Mouse (Mus musculus) liver, adult 2 months (tissue): ENCODE measurements around the gene St3gal2. TPM values are rescaled to one million over a fixed set of nuclear protein-coding genes. Genes with fewer than 3 reads are reported as not detected.
"Not testable (repeated sequence)": the region's sequence is repeated elsewhere in the genome, so short reads cannot be mapped to it uniquely, and the experiment has no call there.

Experiments
- DNase-seq: peaks from one replicate; pipeline ENCODE4 v3.0.0-alpha.2; 2011; ENCODE audit warnings: low read depth, low spot score; ENCODE audit errors: extremely low read depth
- H3K27ac ChIP-seq: fragments of 200-500 bp; replicated peaks from 2 replicates; pipeline ENCODE4 v1.5.1; 2012; ENCODE audit warnings: low read depth, mild to moderate bottlenecking, control low read depth, inconsistent platforms, low read length; ENCODE audit not compliant: insufficient read depth
- H3K27me3 ChIP-seq: fragments of 200-500 bp; 2 replicates; pipeline ENCODE4 v1.6.1; 2012; ENCODE audit warnings: mild to moderate bottlenecking, moderate library complexity, low read length, inconsistent platforms; ENCODE audit not compliant: control insufficient read depth, insufficient read depth
- H3K36me3 ChIP-seq: fragments of 200-500 bp; 2 replicates; pipeline ENCODE4 v1.6.1; 2012; ENCODE audit warnings: low read length, inconsistent platforms; ENCODE audit not compliant: control insufficient read depth, insufficient read depth
- H3K4me1 ChIP-seq: fragments of 200-500 bp; 2 replicates; pipeline ENCODE4 v1.6.1; 2011; ENCODE audit warnings: low read length; ENCODE audit not compliant: control insufficient read depth, insufficient read depth
- H3K4me3 ChIP-seq: fragments of 200-500 bp; 2 replicates; pipeline ENCODE4 v1.5.1; 2011; ENCODE audit warnings: low read depth, mild to moderate bottlenecking, control low read depth, low read length, moderate library complexity; ENCODE audit not compliant: insufficient read depth
- H3K79me2 ChIP-seq: fragments of 200-500 bp; 2 replicates; pipeline ENCODE4 v1.6.1; 2012; ENCODE audit warnings: inconsistent platforms, mild to moderate bottlenecking, low read length, moderate library complexity; ENCODE audit not compliant: control insufficient read depth, insufficient read depth
- H3K9ac ChIP-seq: fragments of 200-500 bp; 2 replicates; pipeline ENCODE4 v1.6.1; 2012; ENCODE audit warnings: low read depth, mild to moderate bottlenecking, control low read depth, inconsistent platforms, low read length
- CTCF ChIP-seq: fragments of 200-500 bp; IDR thresholded peaks from 2 replicates; pipeline ENCODE4 v1.5.1; 2011; ENCODE audit warnings: low read depth, low read length, control low read depth
- POLR2A ChIP-seq: fragments of 200-500 bp; IDR thresholded peaks from 2 replicates; pipeline ENCODE4 v1.6.1; 2011; ENCODE audit warnings: low read length, control low read depth; ENCODE audit not compliant: insufficient read depth; ENCODE audit errors: extremely low read depth
- WGBS: fragments of 180-500 bp; shearing (Covaris S2); methylation state at CpG from one replicate; pipeline ENCODE4 v1.1.7; 2018; 5-methylcytosine and 5-hydroxymethylcytosine counted together
- polyA plus RNA-seq: library from polyadenylated mRNA; depleted of rRNA; stranded (reverse); fragments of >200 nt; gene quantifications from 2 replicates; pipeline ENCODE4 v1.2.3, GENCODE M21; 2012
- total RNA-seq: library from RNA; depleted of rRNA; stranded (reverse); fragments of >200 nt; gene quantifications from 2 replicates; pipeline ENCODE4 v1.2.3, GENCODE M21; 2014

St3gal2 gene
- total and polyA plus RNA-seq, 2 experiments, result 0.83 to 1.5 TPM

- Histone ChIP-seq H3K27me3 (no peaks in the 10 kb centered on the region), H3K4me1 (no peaks in the 10 kb centered on the region), H3K36me3 (no peaks in the 10 kb centered on the region), H3K9ac (no peak overlapping the region), H3K4me3 (no peak overlapping the region), H3K79me2 (no peaks in the 10 kb centered on the region), H3K27ac (no peak overlapping the region)
- TF ChIP-seq CTCF (no peak), POLR2A (no peak)
- no peak for DNase-seq
- 90% methylated on average over 15 of the region's 15 CpGs for WGBS
Measured at GRCm38 (mm10) chr8:110956619-110957450, 37.1 kb downstream of the St3gal2 start.

GRCm38 (mm10) chr8:110957471-110957870 lies 37.7 kb downstream of the St3gal2 start:
- no peaks in the 10 kb centered on the region for H3K27me3 ChIP-seq
- H3K4me1 ChIP-seq, result no peaks in the 10 kb centered on the region
- H3K27ac ChIP-seq, result no peak overlapping the region
- no peaks in the 10 kb centered on the region for H3K79me2 ChIP-seq
- TF ChIP-seq POLR2A, result no peak
- TF ChIP-seq CTCF, result no peak
- H3K4me3 ChIP-seq, result no peak overlapping the region
- WGBS, result 92% methylated on average over 19 of the region's 19 CpGs
- H3K9ac ChIP-seq, result no peak overlapping the region
- DNase-seq, result no peak
- H3K36me3 ChIP-seq, result no peaks in the 10 kb centered on the region

- Histone ChIP-seq H3K9ac (no peak overlapping the region), H3K27ac (no peak overlapping the region), H3K4me3 (no peak overlapping the region), H3K36me3 (no peaks in the 10 kb centered on the region), H3K27me3 (no peaks in the 10 kb centered on the region), H3K4me1 (no peaks in the 10 kb centered on the region), H3K79me2 (no peaks in the 10 kb centered on the region)
- TF ChIP-seq POLR2A (no peak), CTCF (no peak)
- WGBS, result 85% methylated on average over 5 of the region's 5 CpGs
- DNase-seq, result no peak
Measured at GRCm38 (mm10) chr8:110958135-110958534, 38.4 kb downstream of the St3gal2 start.

- H3K27ac ChIP-seq, DNase-seq, H3K36me3 ChIP-seq, H3K79me2 ChIP-seq, H3K4me1 ChIP-seq, H3K9ac ChIP-seq, H3K27me3 ChIP-seq, H3K4me3 ChIP-seq: not testable (repeated sequence)
- 93% methylated on average over 7 of the region's 7 CpGs for WGBS
Measured at GRCm38 (mm10) chr8:110958553-110958952, 38.8 kb downstream of the St3gal2 start.

- DNase-seq, result no peak
- Histone ChIP-seq H3K4me3 (no peak overlapping the region), H3K79me2 (no peaks in the 10 kb centered on the region), H3K27me3 (no peaks in the 10 kb centered on the region), H3K4me1 (no peaks in the 10 kb centered on the region), H3K9ac (no peak overlapping the region), H3K36me3 (no peaks in the 10 kb centered on the region), H3K27ac (no peak overlapping the region)
- WGBS, result 86% methylated on average over 12 of the region's 12 CpGs
- TF ChIP-seq CTCF (no peak), POLR2A (no peak)
Measured at GRCm38 (mm10) chr8:110959071-110959780, 39.5 kb downstream of the St3gal2 start.

GRCm38 (mm10) chr8:110959906-110960305 lies 40.2 kb downstream of the St3gal2 start:
- Histone ChIP-seq H3K36me3 (no peaks in the 10 kb centered on the region), H3K27me3 (no peaks in the 10 kb centered on the region), H3K9ac (no peak overlapping the region), H3K4me3 (no peak overlapping the region), H3K4me1 (no peaks in the 10 kb centered on the region), H3K27ac (no peak overlapping the region), H3K79me2 (no peaks in the 10 kb centered on the region)
- whole genome bisulfite sequencing, result 94% methylated on average over 6 of the region's 6 CpGs
- DNase-seq, result no peak
- TF ChIP-seq POLR2A, result no peak
